Mouse (Mus musculus) v-Abl transformed pro-B cells (cell line): ENCODE results near the gene Adamts1.

Experiments
- in situ Hi-C, 2 experiments: fragments of 400-800 bp; cut with MboI; formaldehyde crosslinking; loops; one replicate each; pipeline ENCODE4 v1.15.1; 2025; ENCODE audit not compliant: unreplicated experiment in 2 of 2

Gene Adamts1

DNA sequence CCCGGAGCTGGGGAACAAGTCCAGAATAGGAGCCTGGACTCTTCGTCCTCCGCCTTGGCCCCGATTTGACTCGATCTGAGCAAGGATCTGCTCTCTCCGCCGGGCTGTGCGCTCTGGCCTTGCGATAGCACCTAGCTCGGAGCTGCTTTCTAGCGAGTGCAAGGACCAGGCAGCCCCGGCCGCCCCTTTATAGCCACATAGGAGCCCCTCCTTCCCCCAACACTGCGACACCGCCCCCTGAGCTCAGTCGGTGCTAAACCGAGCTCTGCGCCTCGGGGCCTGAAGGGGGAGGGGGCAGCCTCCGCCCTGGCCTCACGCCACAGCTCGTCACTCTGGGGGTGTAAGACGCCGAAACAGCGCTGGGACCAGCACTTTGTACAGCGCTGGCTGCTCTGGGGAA lies at the start of gene Adamts1:
Gene Adamts1, minus strand, starts transcription at position 160 of the 400 bp plus-strand sequence.
- in situ Hi-C loops, result loop anchor here (10.0 to 25.0 kb wide), 6 partner anchors 842 to 1959 kb away; no protein-coding TSS in a partner anchor

- in situ Hi-C loops, result no loop called here
Observed at GRCm38 (mm10) chr16:85827066-85827465, 24.2 kb upstream of the Adamts1 start.

DNA sequence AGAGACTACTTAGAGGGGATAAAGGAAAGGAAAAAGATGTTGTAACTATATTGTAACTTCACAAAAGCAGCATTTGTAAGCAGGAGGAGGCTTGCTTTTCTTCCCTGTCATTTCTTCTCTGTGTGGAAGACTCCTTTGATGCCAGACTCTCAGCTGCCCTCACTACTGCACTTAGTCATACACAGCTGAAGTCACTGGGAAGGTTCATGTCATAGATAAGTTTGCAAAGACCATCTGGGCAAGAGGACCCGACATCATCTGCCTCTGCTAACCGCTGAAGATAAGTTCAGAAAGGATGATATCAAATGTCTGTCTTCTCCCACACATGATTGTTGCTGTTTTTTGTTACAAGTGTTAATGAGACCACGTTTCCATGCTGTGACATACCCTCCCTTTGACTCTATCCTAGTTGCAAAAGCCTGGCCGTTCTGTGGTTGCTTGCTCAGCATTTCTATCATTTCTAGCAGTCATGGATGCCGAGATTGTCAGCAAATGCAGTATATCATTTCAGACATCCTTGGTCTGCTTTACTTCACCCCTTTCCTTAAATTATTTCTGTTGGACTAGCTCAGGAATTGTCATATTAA lies 19.5 kb upstream of the Adamts1 start:
- in situ Hi-C loops, result loop anchor here (25.0 kb wide), 2 partner anchors 1690 to 1940 kb away; no protein-coding TSS in a partner anchor

GRCm38 (mm10) chr16:85819808-85820458 lies 17.0 kb upstream of the Adamts1 start:
- in situ Hi-C loops, result loop anchor here (25.0 kb wide), 2 partner anchors 1692 to 1942 kb away; no protein-coding TSS in a partner anchor

DNA sequence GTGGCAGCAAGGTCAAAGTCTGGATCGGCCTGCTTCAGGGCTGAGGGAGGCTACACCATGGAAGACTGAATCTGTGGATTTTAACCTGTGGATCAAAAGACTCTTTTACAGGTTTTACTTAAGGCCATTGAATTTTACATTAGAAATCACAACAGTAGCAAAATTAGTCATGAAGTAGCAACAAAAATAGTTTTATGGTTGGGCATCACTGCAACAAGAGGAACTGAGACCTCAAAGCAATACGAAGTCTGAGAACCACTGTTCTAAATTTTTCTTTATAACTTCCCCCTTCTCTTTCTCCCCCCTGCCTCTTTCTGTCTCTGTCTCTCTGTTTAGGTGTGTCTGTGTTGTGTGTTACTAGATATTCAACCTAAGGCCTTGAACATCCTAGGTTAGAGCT lies 11.2 kb upstream of the Adamts1 start:
- in situ Hi-C loops, result loop anchor here (25.0 kb wide), 2 partner anchors 1698 to 1948 kb away; no protein-coding TSS in a partner anchor

GRCm38 (mm10) chr16:85807626-85808025 lies 4.7 kb upstream of the Adamts1 start:
- in situ Hi-C loops, result loop anchor here (5.0 to 25.0 kb wide), 9 partner anchors 837 to 1955 kb away; no protein-coding TSS in a partner anchor

GRCm38 (mm10) chr16:85807072-85807471 lies 4.2 kb upstream of the Adamts1 start:
- in situ Hi-C loops, result loop anchor here (5.0 to 25.0 kb wide), 9 partner anchors 838 to 1955 kb away; no protein-coding TSS in a partner anchor

GRCm38 (mm10) chr16:85805581-85805980 lies 2.7 kb upstream of the Adamts1 start:
- in situ Hi-C loops, result loop anchor here (5.0 to 25.0 kb wide), 9 partner anchors 839 to 1957 kb away; no protein-coding TSS in a partner anchor

DNA sequence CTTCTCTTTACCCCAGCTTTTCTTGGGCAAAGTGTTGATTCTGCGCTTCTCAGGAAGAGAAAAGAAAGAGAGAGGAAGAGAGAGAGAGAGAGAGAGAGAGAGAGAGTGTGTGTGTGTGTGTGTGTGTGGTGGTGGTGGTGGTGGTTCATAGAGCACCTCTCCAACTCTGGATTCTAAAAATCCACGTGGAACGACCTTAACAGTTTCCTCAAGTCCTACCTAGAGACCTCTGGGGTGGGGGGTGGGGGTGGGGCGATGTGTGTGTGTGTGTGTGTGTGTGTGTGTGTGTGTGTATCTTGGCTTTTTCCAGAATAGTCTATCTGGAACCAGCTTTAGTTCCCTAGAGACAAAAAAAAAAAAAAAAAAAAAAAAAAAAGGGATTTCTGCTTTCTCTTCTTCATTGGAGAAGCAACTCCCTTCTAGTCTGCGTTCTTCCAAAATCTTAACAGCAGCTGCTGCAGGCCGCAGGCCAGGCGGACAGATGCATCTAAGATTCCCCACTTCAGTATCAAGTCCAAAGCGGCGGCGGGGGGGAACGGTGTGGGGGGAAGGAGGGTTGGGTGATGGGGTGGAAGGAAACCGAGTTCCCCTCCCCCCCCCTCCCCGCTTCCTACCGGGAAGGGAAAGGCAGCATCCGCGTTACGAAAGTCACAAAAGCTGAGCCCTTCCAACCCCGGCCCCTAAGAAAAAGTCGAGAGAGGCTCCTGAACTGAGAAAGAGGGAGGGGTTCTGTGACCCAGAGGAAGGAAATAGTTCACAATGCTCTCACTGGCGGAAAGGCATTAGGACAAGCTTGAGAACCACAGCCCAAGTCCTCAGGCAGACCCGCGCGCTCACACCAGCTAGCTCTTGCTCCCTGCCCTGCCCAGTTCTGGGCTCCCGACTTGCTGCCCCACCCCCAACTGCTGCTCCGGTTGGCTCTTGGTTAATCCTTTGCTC lies 969 bp upstream of the Adamts1 start:
- in situ Hi-C loops, result loop anchor here (10.0 to 25.0 kb wide), 6 partner anchors 841 to 1958 kb away; no protein-coding TSS in a partner anchor

DNA sequence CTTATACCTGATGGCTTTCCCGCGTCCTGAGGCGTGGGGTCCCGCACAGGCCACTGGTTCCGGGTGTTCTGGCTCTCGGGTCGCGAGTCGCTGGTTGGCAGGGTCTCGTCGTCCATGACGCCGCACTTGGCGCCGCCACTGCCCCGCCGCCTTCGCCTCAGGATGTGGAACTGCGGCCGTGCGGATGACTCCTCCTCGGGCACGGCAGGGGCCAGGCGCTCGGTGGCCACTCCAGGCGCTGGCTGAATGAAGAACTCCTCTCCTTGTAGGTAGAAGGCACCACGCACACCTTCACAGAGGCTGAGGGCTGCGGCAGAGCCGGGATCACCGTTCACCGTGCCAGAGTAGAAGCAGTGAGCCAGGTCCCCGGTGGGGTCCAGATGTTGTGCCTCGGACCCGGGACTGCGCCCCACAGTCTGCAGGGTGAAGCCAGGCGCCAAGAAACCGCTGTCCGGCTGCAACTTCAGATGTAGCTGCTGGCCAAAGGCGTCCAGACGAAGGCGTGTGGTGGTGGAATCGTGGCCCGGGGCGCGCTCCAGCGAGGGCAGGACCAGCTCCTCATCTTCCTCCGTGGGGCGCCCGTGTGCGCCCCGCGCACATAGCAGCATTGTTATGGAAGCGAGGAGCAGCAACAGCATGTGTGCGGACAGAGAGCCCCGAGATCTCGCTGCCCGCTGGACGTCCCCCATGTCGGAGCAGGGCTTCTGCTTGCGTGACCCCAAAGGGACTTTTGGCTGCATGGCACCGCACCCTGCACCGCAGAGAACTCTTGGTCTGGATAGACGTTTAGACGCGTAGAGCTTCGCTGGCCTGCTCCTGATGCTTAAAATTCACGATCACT lies 722 bp downstream of the Adamts1 start:
- in situ Hi-C loops, result loop anchor here (10.0 to 25.0 kb wide), 6 partner anchors 843 to 1960 kb away; no protein-coding TSS in a partner anchor

- in situ Hi-C loops, result loop anchor here (10.0 to 25.0 kb wide), 6 partner anchors 844 to 1961 kb away; no protein-coding TSS in a partner anchor
Observed at GRCm38 (mm10) chr16:85801252-85801651, 1.7 kb downstream of the Adamts1 start.

DNA sequence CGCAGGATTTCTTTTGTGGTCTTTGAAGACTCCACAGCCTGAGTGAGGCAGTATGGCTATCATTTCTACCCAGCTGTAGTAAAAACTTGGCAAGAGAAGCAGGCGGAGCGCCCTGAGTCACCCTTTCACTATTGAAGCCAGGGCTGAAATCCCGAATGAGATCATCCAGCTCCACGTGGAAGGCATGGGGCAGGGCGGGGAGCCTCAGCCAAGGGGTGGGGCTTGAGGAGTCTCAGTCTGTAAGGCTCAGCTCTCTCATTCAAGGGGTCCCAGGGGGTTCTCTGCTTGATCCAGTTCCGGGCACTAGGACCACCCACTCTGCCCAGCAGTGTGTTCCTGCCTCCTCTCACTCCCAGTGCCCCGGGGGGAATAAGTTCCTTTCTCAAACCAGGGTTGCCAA lies 2.2 kb downstream of the Adamts1 start:
- in situ Hi-C loops, result loop anchor here (10.0 to 25.0 kb wide), 6 partner anchors 844 to 1962 kb away; no protein-coding TSS in a partner anchor

DNA sequence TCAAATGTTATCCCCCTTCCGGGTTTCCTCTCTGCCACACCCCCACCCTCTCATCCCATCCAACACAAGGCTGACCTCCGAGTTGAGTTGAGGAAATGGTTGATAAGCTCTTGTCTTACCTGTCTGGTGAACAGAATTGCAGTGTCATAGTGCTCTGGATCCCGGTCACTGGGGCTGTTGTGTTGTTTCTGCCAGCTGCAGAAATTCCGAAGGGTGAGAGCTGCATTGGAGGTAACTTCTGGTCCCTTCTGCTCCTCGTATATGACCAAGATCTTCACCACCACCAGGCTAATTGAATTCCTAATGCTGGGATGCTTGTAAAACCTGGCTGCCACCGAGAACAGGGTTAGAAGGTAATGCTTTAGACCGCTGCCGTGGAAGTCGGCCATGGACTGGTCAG lies 2.9 kb downstream of the Adamts1 start:
- in situ Hi-C loops, result loop anchor here (10.0 to 25.0 kb wide), 6 partner anchors 845 to 1962 kb away; no protein-coding TSS in a partner anchor

DNA sequence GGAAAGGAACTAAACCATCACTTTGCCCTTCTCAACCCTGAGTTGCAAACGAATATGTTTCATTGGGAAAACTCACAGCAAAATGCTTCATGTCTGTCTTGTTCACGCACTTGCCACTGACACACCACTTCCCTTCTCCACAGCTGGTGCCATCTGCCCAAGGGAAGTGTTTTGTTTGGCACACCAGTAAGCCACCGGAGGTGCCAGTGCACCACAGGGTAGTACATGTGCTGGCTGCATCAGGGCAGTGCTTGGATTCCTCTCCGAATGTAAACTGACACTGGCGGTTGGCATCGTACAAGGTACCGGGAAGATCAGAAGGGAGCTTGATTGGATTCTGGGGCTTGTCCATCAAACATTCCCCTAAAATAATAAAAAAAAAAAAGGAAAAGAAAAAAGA lies 4.6 kb downstream of the Adamts1 start:
- in situ Hi-C loops, result no loop called here

GRCm38 (mm10) chr16:85797161-85797560 lies 5.8 kb downstream of the Adamts1 start:
- in situ Hi-C loops, result no loop called here

GRCm38 (mm10) chr16:85795731-85796130 lies 7.2 kb downstream of the Adamts1 start:
- in situ Hi-C loops, result no loop called here

DNA sequence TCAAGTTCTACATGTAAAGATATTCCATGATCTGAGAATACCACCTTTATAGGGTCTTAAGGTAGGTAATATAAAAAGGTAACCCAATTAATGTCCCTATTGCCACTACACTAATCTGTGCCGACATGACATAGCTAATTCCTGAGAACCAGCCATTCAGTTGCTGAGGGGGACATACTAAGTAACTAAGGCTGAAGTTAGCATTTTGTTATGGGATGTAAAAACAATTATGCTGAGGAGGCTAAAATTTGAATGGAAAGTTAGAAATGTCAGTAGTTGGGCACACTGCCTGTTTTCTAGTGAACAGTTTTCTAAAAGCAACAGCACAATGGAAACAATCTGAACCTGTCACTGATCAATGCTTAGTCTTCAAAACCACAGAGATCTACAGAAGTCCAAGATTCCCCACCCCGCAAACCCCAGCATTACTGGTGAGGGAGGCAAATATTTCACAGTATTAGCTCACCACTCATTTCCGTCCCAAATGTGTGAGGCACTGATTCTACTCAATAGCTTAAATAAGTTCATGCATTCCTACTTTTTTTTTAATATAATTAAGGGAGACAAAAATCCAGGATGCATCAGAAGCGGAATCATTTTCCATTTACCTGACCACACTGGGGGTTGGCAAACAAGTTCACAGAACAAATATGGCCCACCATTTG lies 9.6 kb downstream of the Adamts1 start:
- in situ Hi-C loops, result no loop called here

DNA sequence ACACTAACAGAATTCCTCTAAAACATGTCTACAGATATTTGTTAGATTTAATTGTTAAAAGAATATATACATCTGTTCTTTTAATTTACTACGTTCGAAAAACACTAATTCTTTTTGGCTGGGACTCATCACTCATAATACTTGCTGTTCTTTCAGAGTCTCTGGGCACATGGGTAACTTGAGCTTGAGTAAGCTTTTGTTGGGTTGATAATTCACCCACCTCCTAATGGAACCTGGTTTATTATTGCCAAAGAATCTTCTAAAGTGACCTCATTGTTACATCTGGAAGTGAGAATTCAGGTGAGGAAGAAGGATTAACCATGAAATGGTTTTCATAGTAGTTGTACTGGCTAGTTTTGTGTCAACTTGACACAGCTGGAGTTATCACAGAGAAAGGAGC lies 21.8 kb downstream of the Adamts1 start:
- in situ Hi-C loops, result no loop called here

GRCm38 (mm10) chr16:85779775-85780174 lies 23.1 kb downstream of the Adamts1 start:
- in situ Hi-C loops, result no loop called here
